ENCODE assay signal across 12 mouse cellular contexts in the genomic region with DNA sequence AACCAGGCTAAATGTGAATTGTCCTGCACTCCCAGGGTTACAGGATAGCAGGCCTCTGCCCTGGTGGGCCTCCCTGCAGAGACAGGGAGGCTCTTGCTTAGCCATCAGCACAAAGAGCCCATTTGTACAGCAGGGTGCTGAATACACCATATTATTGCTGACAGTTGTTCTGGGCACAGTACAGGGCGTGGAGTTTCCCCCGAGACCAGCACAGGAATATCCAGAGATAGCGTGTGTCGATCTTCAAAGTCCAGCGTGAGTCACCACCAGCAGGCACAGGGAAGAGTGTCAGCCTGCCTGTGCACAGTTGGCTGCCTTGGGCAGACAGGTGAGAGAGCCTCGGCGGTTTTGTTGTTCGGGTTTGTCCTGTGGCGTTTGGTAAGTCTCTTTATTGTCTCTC.
A peak's percentile ranks its signal among the peaks of the same experiment; 100 is the strongest.
DNase-seq lines count a peak whose midpoint lies in the region; ATAC-seq and TF ChIP-seq lines count a peak whose summit lies in the region.
"Had no signal": no experiment of that assay in that cellular context is flagged by ENCODE, and none has a peak within 500 bp of the region (broad histone marks: within the 10 kb centered on the region; RNA-seq: fewer than 3 reads in every experiment).

No protein-coding gene starts in this region.

- H3K4me3 ChIP-seq in gastrocnemius, adult 2 months = 0 out of 2 replicates have a peak overlapping the region, but pooled peaks have one; percentile 7
- H3K4me3 ChIP-seq in intestine, embryonic 14.5 days (ENCODE audit: low read depth, low read length) = no peak overlapping the region
- H3K4me3 ChIP-seq in forebrain, embryonic 14.5 days (ENCODE audit: low read depth, low read length) = no peak overlapping the region

- no peaks in the 10 kb centered on the region for H3K27me3 ChIP-seq in intestine, embryonic 14.5 days (replicated peaks; ENCODE audit: control insufficient read depth, insufficient read depth, low read length)
- no peaks in the 10 kb centered on the region for H3K27me3 ChIP-seq in forebrain, embryonic 14.5 days (replicated peaks; ENCODE audit: control insufficient read depth, insufficient read depth, low read length)

- WGBS in intestine, embryonic 14.5 days = 46% methylated on average over 9 of the region's 9 CpGs
- 60% methylated on average over 9 of the region's 9 CpGs for WGBS in forebrain, embryonic 14.5 days

- no peak overlapping the region for H3K4me2 ChIP-seq in intestine, embryonic 14.5 days (ENCODE audit: low read length)
- no peak overlapping the region for H3K4me2 ChIP-seq in forebrain, embryonic 14.5 days (ENCODE audit: low read length)

- no peak for TF ChIP-seq CTCF in gastrocnemius, adult 2 months (IDR thresholded peaks at IDR 0.05)

- peak; percentile 18; the same call in 1 of the 2 replicates for ATAC-seq in intestine, embryonic 14.5 days (replicated peaks; ENCODE audit: low FRiP score, low TSS enrichment, low read depth)
- ATAC-seq in forebrain, embryonic 14.5 days = no peak

- H3K27ac ChIP-seq in gastrocnemius, adult 2 months = peak overlapping the region; percentile 73
- peak overlapping the region; percentile 45; the same call in 1 of the 2 replicates for H3K27ac ChIP-seq in intestine, embryonic 14.5 days (ENCODE audit: low read depth)
- H3K27ac ChIP-seq in forebrain, embryonic 14.5 days (ENCODE audit: low read depth, low read length) = no peak overlapping the region

- H3K4me1 ChIP-seq in intestine, embryonic 14.5 days (replicated peaks; ENCODE audit: control insufficient read depth, insufficient read depth, low read length) = peaks cover 30% of the 10 kb centered on the region
- peaks cover 4% of the 10 kb centered on the region for H3K4me1 ChIP-seq in forebrain, embryonic 14.5 days (ENCODE audit: control insufficient read depth, insufficient read depth, low read length)

- H3K36me3 ChIP-seq in intestine, embryonic 14.5 days (ENCODE audit: control insufficient read depth, insufficient read depth, low read length) = no peaks in the 10 kb centered on the region
- no peaks in the 10 kb centered on the region for H3K36me3 ChIP-seq in forebrain, embryonic 14.5 days (ENCODE audit: control insufficient read depth, insufficient read depth, low read length)

- H3K9me3 ChIP-seq in intestine, embryonic 14.5 days (ENCODE audit: control insufficient read depth, low read length) = no peaks in the 10 kb centered on the region
- H3K9me3 ChIP-seq in forebrain, embryonic 14.5 days (replicated peaks; ENCODE audit: control insufficient read depth, low read length) = no peaks in the 10 kb centered on the region

- H3K9ac ChIP-seq in intestine, embryonic 14.5 days (ENCODE audit: low read length) = no peak overlapping the region
- H3K9ac ChIP-seq in forebrain, embryonic 14.5 days (ENCODE audit: low read length) = no peak overlapping the region

- intact Hi-C loops in gastrocnemius, adult 2 months (cut with DNase I) = no loop called here
- intact Hi-C loops in gastrocnemius, postnatal 14 days (cut with DNase I; ENCODE audit: low total_unique reads) = no loop called here

- no peak for DNase-seq in gastrocnemius, adult 2 months
- no peak for DNase-seq in gastrocnemius, postnatal 14 days
- peak; percentile 72 for DNase-seq in layer of hippocampus, adult 9-11 months
- no peak for DNase-seq in layer of hippocampus, postnatal 14 days (ENCODE audit: low spot score in 2 of 2)
- DNase-seq in 3T3-L1 (ENCODE audit: low read depth, low spot score) = peak; percentile 47
- no peak for DNase-seq in intestine, embryonic 14.5 days (ENCODE audit: low spot score)
- DNase-seq in testis, postnatal 14 days (ENCODE audit: low spot score) = no peak
- no peak for DNase-seq in forebrain, embryonic 14.5 days (ENCODE audit: low spot score)
- DNase-seq: B cell, adult 2 months; cerebellum, postnatal 14 days; kidney, adult 18-20 months; spleen, adult 18-20 months had no signal

Comparison
In these comparisons a context has a peak if more than half of its experiments do, and no peak if none do; other contexts are left out.
1. DNase-seq: peak in layer of hippocampus, adult 9-11 months (single experiment) and 3T3-L1 (single experiment); none in gastrocnemius, adult 2 months (single experiment), gastrocnemius, postnatal 14 days (single experiment), layer of hippocampus, postnatal 14 days (0 of 2), intestine, embryonic 14.5 days (single experiment), testis, postnatal 14 days (single experiment) and forebrain, embryonic 14.5 days (single experiment).